9 mouse cellular contexts compared by ENCODE assay signal in the genomic region with DNA sequence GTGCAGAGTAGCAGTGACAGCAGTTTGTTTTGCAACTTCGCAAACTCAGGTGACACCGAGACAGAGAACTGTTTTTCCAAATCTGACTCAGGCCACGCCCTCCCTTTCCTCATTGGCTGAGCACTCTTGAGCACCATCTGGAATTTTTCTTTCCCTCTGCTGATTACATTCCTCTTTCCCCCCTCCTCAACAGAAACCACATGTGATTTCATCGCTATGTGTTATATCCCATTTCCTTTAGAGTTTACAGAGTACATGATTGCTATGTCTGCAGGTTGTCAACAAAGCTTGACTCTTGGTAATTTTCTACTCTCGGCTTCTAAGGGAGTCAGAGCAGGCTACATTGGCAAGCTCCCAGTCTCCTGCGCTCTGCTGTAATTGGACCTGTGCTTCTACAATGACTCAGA. TPM values are rescaled to one million over a fixed set of nuclear protein-coding genes. Genes with fewer than 3 reads are reported as not detected.
DNase-seq lines count a peak whose midpoint lies in the region; ATAC-seq and TF ChIP-seq lines count a peak whose summit lies in the region.
"Had no signal": no experiment of that assay in that cellular context is flagged by ENCODE, and none has a peak within 500 bp of the region (broad histone marks: within the 10 kb centered on the region; RNA-seq: fewer than 3 reads in every experiment).

No protein-coding gene starts in this region.

- no peaks in the 10 kb centered on the region for H3K27me3 ChIP-seq in forebrain, postnatal 0 days (ENCODE audit: insufficient read depth, low read length)
- H3K27me3 ChIP-seq in forebrain, embryonic 11.5 days (ENCODE audit: control insufficient read depth, insufficient read depth, low read length) = no peaks in the 10 kb centered on the region
- H3K27me3 ChIP-seq in limb, embryonic 15.5 days = no peaks in the 10 kb centered on the region
- H3K27me3 ChIP-seq in forebrain, embryonic 14.5 days (replicated peaks; ENCODE audit: control insufficient read depth, insufficient read depth, low read length) = no peaks in the 10 kb centered on the region

- no peak overlapping the region for H3K27ac ChIP-seq in forebrain, postnatal 0 days (ENCODE audit: low read depth, low read length)
- H3K27ac ChIP-seq in forebrain, embryonic 11.5 days (ENCODE audit: low read depth, low read length) = no peak overlapping the region
- H3K27ac ChIP-seq in limb, embryonic 15.5 days = no peak overlapping the region
- H3K27ac ChIP-seq in forebrain, embryonic 14.5 days (ENCODE audit: low read depth, low read length) = no peak overlapping the region

- H3K36me3 ChIP-seq in forebrain, postnatal 0 days (ENCODE audit: insufficient read depth) = no peaks in the 10 kb centered on the region
- H3K36me3 ChIP-seq in forebrain, embryonic 11.5 days (ENCODE audit: control insufficient read depth, insufficient read depth, low read length) = no peaks in the 10 kb centered on the region
- no peaks in the 10 kb centered on the region for H3K36me3 ChIP-seq in limb, embryonic 15.5 days
- H3K36me3 ChIP-seq in forebrain, embryonic 14.5 days (ENCODE audit: control insufficient read depth, insufficient read depth, low read length) = no peaks in the 10 kb centered on the region

- 67% methylated on average over 6 of the region's 6 CpGs for WGBS in forebrain, postnatal 0 days
- WGBS in forebrain, embryonic 11.5 days = 76% methylated on average over 6 of the region's 6 CpGs
- 21% methylated on average over 6 of the region's 6 CpGs for WGBS in limb, embryonic 15.5 days
- WGBS in forebrain, embryonic 14.5 days = 78% methylated on average over 6 of the region's 6 CpGs

- no peak for TF ChIP-seq CTCF in forebrain, postnatal 0 days (IDR thresholded peaks at IDR 0.05; ENCODE audit: low read depth)

- H3K9ac ChIP-seq in forebrain, postnatal 0 days = no peak overlapping the region
- H3K9ac ChIP-seq in forebrain, embryonic 11.5 days (ENCODE audit: low read length) = no peak overlapping the region
- H3K9ac ChIP-seq in limb, embryonic 15.5 days = no peak overlapping the region
- H3K9ac ChIP-seq in forebrain, embryonic 14.5 days (ENCODE audit: low read length) = no peak overlapping the region

- H3K4me2 ChIP-seq in forebrain, postnatal 0 days (ENCODE audit: low read depth) = no peak overlapping the region
- no peak overlapping the region for H3K4me2 ChIP-seq in forebrain, embryonic 11.5 days (ENCODE audit: low read depth, low read length, severe bottlenecking)
- H3K4me2 ChIP-seq in limb, embryonic 15.5 days = peak overlapping the region; percentile 27; the same call in 1 of the 2 replicates
- H3K4me2 ChIP-seq in forebrain, embryonic 14.5 days (ENCODE audit: low read length) = no peak overlapping the region

- no peaks in the 10 kb centered on the region for H3K4me1 ChIP-seq in forebrain, postnatal 0 days (ENCODE audit: insufficient read depth)
- no peaks in the 10 kb centered on the region for H3K4me1 ChIP-seq in forebrain, embryonic 11.5 days (replicated peaks; ENCODE audit: control insufficient read depth, insufficient read depth, low read length)
- H3K4me1 ChIP-seq in limb, embryonic 15.5 days = peaks cover 5% of the 10 kb centered on the region
- no peaks in the 10 kb centered on the region for H3K4me1 ChIP-seq in forebrain, embryonic 14.5 days (ENCODE audit: control insufficient read depth, insufficient read depth, low read length)

- H3K9me3 ChIP-seq in forebrain, postnatal 0 days (ENCODE audit: low read length) = no peaks in the 10 kb centered on the region
- H3K9me3 ChIP-seq in forebrain, embryonic 11.5 days (ENCODE audit: control insufficient read depth, low read length) = no peaks in the 10 kb centered on the region
- H3K9me3 ChIP-seq in limb, embryonic 15.5 days = no peaks in the 10 kb centered on the region
- H3K9me3 ChIP-seq in forebrain, embryonic 14.5 days (replicated peaks; ENCODE audit: control insufficient read depth, low read length) = 0 out of 2 replicates have a peak, but pooled peaks cover 2% of the 10 kb centered on the region

- H3K4me3 ChIP-seq in forebrain, postnatal 0 days (ENCODE audit: low read depth, low read length) = no peak overlapping the region
- no peak overlapping the region for H3K4me3 ChIP-seq in forebrain, embryonic 11.5 days (ENCODE audit: low read depth, low read length)
- H3K4me3 ChIP-seq in limb, embryonic 15.5 days = 0 out of 2 replicates have a peak overlapping the region, but pooled peaks have one; percentile 10
- no peak overlapping the region for H3K4me3 ChIP-seq in forebrain, embryonic 14.5 days (ENCODE audit: low read depth, low read length)

- DNase-seq in forebrain, postnatal 0 days = no peak
- no peak for DNase-seq in forebrain, embryonic 11.5 days (ENCODE audit: low spot score)
- peak; percentile 22 for DNase-seq in urinary bladder, postnatal 14 days (ENCODE audit: low spot score)
- DNase-seq in urinary bladder, postnatal 4 days (ENCODE audit: low spot score in 2 of 2) = no peak
- no peak for DNase-seq in cerebellum, adult 18-20 months
- DNase-seq in forebrain, embryonic 14.5 days (ENCODE audit: low spot score) = no peak
- DNase-seq in neural tube, embryonic 10.5 days (ENCODE audit: extremely low spot score, low spot score) = no peak

- peak; percentile 45 for ATAC-seq in forebrain, postnatal 0 days
- no peak for ATAC-seq in forebrain, embryonic 11.5 days (replicated peaks; ENCODE audit: low FRiP score)
- no peak for ATAC-seq in limb, embryonic 15.5 days (ENCODE audit: insufficient number of reproducible peaks, low FRiP score, low TSS enrichment, low read depth)
- ATAC-seq in forebrain, embryonic 14.5 days = no peak

RNA-seq across cellular contexts. Expression of a gene that starts 17.1 kb away (rescaled TPM):
- 0.15 and 1.8 TPM in 2 replicates for total RNA-seq in forebrain, postnatal 0 days (2014; rRNA removed)
- 0.18 and 0.52 TPM in 2 replicates for polyA plus RNA-seq in forebrain, postnatal 0 days (2015; fragmentation: Nextera tagmentation; extraction: Ambion mirVana)
- 0.36 TPM in 1 of 2 replicates, not detected in the other for polyA plus RNA-seq in forebrain, embryonic 11.5 days (2014; fragmentation: Nextera tagmentation; extraction: Ambion mirVana)
- not detected in 2 replicates for polyA plus RNA-seq in limb, embryonic 15.5 days (2015; fragmentation: Nextera tagmentation; extraction: Ambion mirVana)
- polyA plus RNA-seq in forebrain, embryonic 14.5 days (2014; fragmentation: Nextera tagmentation; extraction: Ambion mirVana) = 0.08 TPM in 1 of 2 replicates, not detected in the other
- polyA plus RNA-seq: neural tube, embryonic 14.5 days had no signal
